Mouse (Mus musculus) small intestine, adult 2 months (tissue): ENCODE measurements at regions not wholly inside any gene's neighbourhood (a gene's known extent, or its start where the extent isn't known, plus 50 kb on each side); places are given as distances from the start of the nearest gene placed in this dataset.

Experiments used
- H3K27ac ChIP-seq: fragments of 200-500 bp; 2 replicates; pipeline ENCODE4 v1.5.1; 2012; ENCODE audit warnings: low read depth, low read length, control low read depth, inconsistent platforms; ENCODE audit not compliant: insufficient read depth
- H3K27me3 ChIP-seq: fragments of 200-500 bp; 2 replicates; pipeline ENCODE4 v1.6.1; 2012; ENCODE audit warnings: mild to moderate bottlenecking, moderate library complexity, low read length, inconsistent platforms; ENCODE audit not compliant: control insufficient read depth, insufficient read depth
- H3K36me3 ChIP-seq: fragments of 200-500 bp; 2 replicates; pipeline ENCODE4 v1.6.1; 2012; ENCODE audit warnings: mild to moderate bottlenecking, low read length, control low read depth, inconsistent platforms; ENCODE audit not compliant: control insufficient read depth, insufficient read depth
- H3K4me1 ChIP-seq: fragments of 200-500 bp; 2 replicates; pipeline ENCODE4 v1.6.1; 2012; ENCODE audit warnings: low read length, inconsistent platforms, mixed read lengths; ENCODE audit not compliant: control insufficient read depth, insufficient read depth, insufficient read length
- H3K4me3 ChIP-seq: fragments of 200-500 bp; 2 replicates; pipeline ENCODE4 v1.5.1; 2012; ENCODE audit warnings: low read depth, mild to moderate bottlenecking, control low read depth, inconsistent platforms, low read length, moderate library complexity
- CTCF ChIP-seq: fragments of 200-500 bp; IDR thresholded peaks from 2 replicates; pipeline ENCODE4 v1.5.1; 2012; ENCODE audit warnings: low read depth, mild to moderate bottlenecking, control low read depth, inconsistent platforms, low read length, moderate library complexity, mixed read lengths; ENCODE audit not compliant: insufficient replicate concordance, insufficient read length; ENCODE audit errors: extremely low read depth
- POLR2A ChIP-seq: fragments of 200-500 bp; IDR thresholded peaks from 2 replicates; pipeline ENCODE4 v1.6.1; 2012; ENCODE audit warnings: low read depth, mild to moderate bottlenecking, control low read depth, inconsistent platforms, low read length, moderate library complexity
- WGBS: fragments of 180-500 bp; shearing (Covaris S2); methylation state at CpG from one replicate; pipeline ENCODE4 v1.1.7; 2018; 5-methylcytosine and 5-hydroxymethylcytosine counted together

- Histone ChIP-seq H3K27ac (no peak overlapping the region), H3K36me3 (no peaks in the 10 kb centered on the region), H3K4me1 (no peaks in the 10 kb centered on the region), H3K4me3 (no peak overlapping the region), H3K27me3 (no peaks in the 10 kb centered on the region)
- 74% methylated on average over 4 of the region's 4 CpGs for WGBS
- TF ChIP-seq CTCF: no peak
Observed at GRCm38 (mm10) chr16:85640992-85641391, 87.8 kb upstream of the Cyyr1 start.

- Histone ChIP-seq H3K4me1 (no peaks in the 10 kb centered on the region), H3K4me3 (no peak overlapping the region), H3K36me3 (no peaks in the 10 kb centered on the region), H3K27ac (no peak overlapping the region), H3K27me3 (no peaks in the 10 kb centered on the region)
- TF ChIP-seq POLR2A: no peak
- no peak for TF ChIP-seq CTCF
- 86% methylated on average over 1 of the region's 1 CpGs for WGBS
Observed at GRCm38 (mm10) chr16:85637079-85637478, 83.9 kb upstream of the Cyyr1 start.

- Histone ChIP-seq H3K4me1 (no peaks in the 10 kb centered on the region), H3K27ac (no peak overlapping the region), H3K36me3 (no peaks in the 10 kb centered on the region), H3K4me3 (no peak overlapping the region), H3K27me3 (no peaks in the 10 kb centered on the region)
- TF ChIP-seq CTCF (no peak), POLR2A (no peak)
- WGBS: 55% methylated on average over 3 of the region's 3 CpGs
Observed at GRCm38 (mm10) chr16:85629738-85630137, 76.5 kb upstream of the Cyyr1 start.

GRCm38 (mm10) chr16:85624505-85624904 is 71.3 kb upstream of the Cyyr1 start:
- Histone ChIP-seq H3K4me1 (no peaks in the 10 kb centered on the region), H3K27me3 (no peaks in the 10 kb centered on the region)

GRCm38 (mm10) chr16:85604089-85604488 is 50.9 kb upstream of the Cyyr1 start:
- no peaks in the 10 kb centered on the region for H3K36me3 ChIP-seq
- 66% methylated on average over 2 of the region's 2 CpGs for WGBS
- TF ChIP-seq CTCF: no peak
- TF ChIP-seq POLR2A: no peak
- no peak overlapping the region for H3K27ac ChIP-seq
- H3K4me1 ChIP-seq: no peaks in the 10 kb centered on the region
- no peaks in the 10 kb centered on the region for H3K27me3 ChIP-seq
- no peak overlapping the region for H3K4me3 ChIP-seq

More at GRCm38 (mm10) chr16:85624505-85624904, 71.3 kb upstream of the Cyyr1 start:
- Histone ChIP-seq H3K27ac (no peak overlapping the region), H3K4me3 (no peak overlapping the region), H3K36me3 (no peaks in the 10 kb centered on the region)
- TF ChIP-seq POLR2A (no peak), CTCF (no peak)
- 81% methylated on average over 8 of the region's 8 CpGs for WGBS
